Mouse (Mus musculus) forebrain, embryonic 14.5 days (tissue): ENCODE data around the gene Fxyd2. TPM values are rescaled to one million over a fixed set of nuclear protein-coding genes. Genes with fewer than 3 reads are reported as not detected.

Source experiments
- ATAC-seq: fragments of 200-750 bp; cut with Nextera tagmentation; 2 replicates; pipeline ENCODE4 v1.8.0; 2017; ENCODE audit warnings: mild to moderate bottlenecking, moderate library complexity
- DNase-seq: peaks from one replicate; pipeline ENCODE4 v3.0.0-alpha.2; 2015; ENCODE audit warnings: low spot score
- H3K27ac ChIP-seq: fragments of 300-500 bp; sonication (generic); 2 replicates; pipeline ENCODE4 v1.5.1; 2014; ENCODE audit warnings: low read depth, mild to moderate bottlenecking, control low read depth, low read length, moderate library complexity
- H3K27me3 ChIP-seq: fragments of 300-500 bp; sonication (generic); replicated peaks from 2 replicates; pipeline ENCODE4 v1.6.1; 2014; ENCODE audit warnings: low read length, control low read depth, mixed read lengths; ENCODE audit not compliant: control insufficient read depth, insufficient read depth
- H3K36me3 ChIP-seq: fragments of 300-500 bp; sonication (generic); 2 replicates; pipeline ENCODE4 v1.6.1; 2014; ENCODE audit warnings: low read length, control low read depth; ENCODE audit not compliant: control insufficient read depth, insufficient read depth
- H3K4me1 ChIP-seq: fragments of 300-500 bp; sonication (generic); 2 replicates; pipeline ENCODE4 v1.6.1; 2014; ENCODE audit warnings: antibody characterized with exemption, low read length, control low read depth; ENCODE audit not compliant: control insufficient read depth, insufficient read depth
- H3K4me2 ChIP-seq: fragments of 300-500 bp; sonication (generic); 2 replicates; pipeline ENCODE4 v1.6.1; 2014; ENCODE audit warnings: mild to moderate bottlenecking, control low read depth, low read length
- H3K4me3 ChIP-seq: fragments of 300-500 bp; sonication (generic); 2 replicates; pipeline ENCODE4 v1.5.1; 2014; ENCODE audit warnings: low read depth, low read length, control low read depth
- H3K9ac ChIP-seq: fragments of 300-500 bp; sonication (generic); 2 replicates; pipeline ENCODE4 v1.6.1; 2014; ENCODE audit warnings: mild to moderate bottlenecking, low read length, control low read depth, moderate library complexity
- H3K9me3 ChIP-seq: fragments of 300-500 bp; sonication (generic); replicated peaks from 2 replicates; pipeline ENCODE4 v1.6.1; 2016; ENCODE audit warnings: low read length, control low read depth, mixed read lengths; ENCODE audit not compliant: control insufficient read depth
- WGBS: fragments of 180-500 bp; shearing (Covaris S2); extraction: QIAGEN DNeasy Blood & Tissue Kit; methylation state at CpG from one replicate; pipeline ENCODE4 v1.1.7; 2014; 5-methylcytosine and 5-hydroxymethylcytosine counted together
- polyA plus RNA-seq: library from polyadenylated mRNA; unstranded; fragments of >200 nt; fragmentation: Nextera tagmentation; extraction: Ambion mirVana; gene quantifications from 2 replicates; pipeline ENCODE4 v1.2.1, GENCODE M21; 2014

Fxyd2 gene
- polyA plus RNA-seq, 1 experiment from 2014 or later = 6.2 TPM

GRCm38 (mm10) chr9:45412287-45412686 lies 12.8 kb downstream of the Fxyd2 start:
- peak; percentile 91 for DNase-seq
- no peaks in the 10 kb centered on the region for H3K27me3 ChIP-seq
- H3K36me3 ChIP-seq = no peaks in the 10 kb centered on the region
- H3K4me2 ChIP-seq = peak overlapping the region; percentile 27
- WGBS = 7% methylated on average over 10 of the region's 10 CpGs
- no peak overlapping the region for H3K27ac ChIP-seq
- no peaks in the 10 kb centered on the region for H3K4me1 ChIP-seq
- peak; percentile 44 for ATAC-seq
- H3K9me3 ChIP-seq = no peaks in the 10 kb centered on the region
- no peak overlapping the region for H3K9ac ChIP-seq
- H3K4me3 ChIP-seq = no peak overlapping the region

DNA sequence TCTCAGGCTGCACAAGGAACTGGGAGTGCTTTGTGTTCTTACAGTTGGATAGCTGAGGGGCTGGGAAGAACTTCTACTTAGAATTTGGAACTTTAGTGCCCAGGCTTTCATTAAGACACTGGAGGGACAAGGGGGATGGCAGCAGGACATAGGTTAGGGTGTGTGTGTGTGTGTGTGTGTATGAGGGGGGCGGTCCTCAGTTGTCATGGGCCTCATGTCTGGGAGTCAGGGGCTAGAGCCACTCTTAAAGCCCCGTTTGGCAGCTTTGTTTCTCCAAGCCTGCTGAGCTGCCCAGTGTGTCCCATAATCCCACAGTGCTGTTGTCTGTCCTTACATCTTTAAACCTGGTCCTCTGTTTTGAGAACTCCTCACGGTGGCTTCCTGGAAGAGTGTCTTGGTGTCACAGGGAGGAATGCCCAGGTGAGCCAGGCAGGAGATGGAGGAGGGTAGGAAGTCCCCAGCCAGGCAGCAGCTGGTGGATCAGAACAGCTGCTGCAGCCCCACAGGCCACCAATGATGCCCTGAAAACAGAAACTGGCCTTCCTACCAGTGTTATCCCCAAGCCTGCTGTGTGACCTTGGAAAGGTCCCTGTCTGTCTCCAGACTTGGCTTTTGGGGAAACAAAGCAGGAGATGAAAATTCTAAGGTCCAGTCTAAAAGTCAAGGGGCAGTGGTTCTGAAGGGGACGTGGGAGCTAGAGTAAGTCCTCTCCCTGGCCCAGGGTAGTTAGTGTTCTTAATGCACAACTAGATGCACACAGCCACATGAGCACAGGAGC lies 13.4 kb downstream of the Fxyd2 start:
- Histone ChIP-seq H3K36me3 (no peaks in the 10 kb centered on the region), H3K27me3 (no peaks in the 10 kb centered on the region)
- no peak for ATAC-seq

GRCm38 (mm10) chr9:45413478-45414140 lies 14.1 kb downstream of the Fxyd2 start:
- DNase-seq = no peak

More for the DNA sequence above, 13.4 kb downstream of the Fxyd2 start:
- H3K4me1 ChIP-seq = no peaks in the 10 kb centered on the region
- H3K9ac ChIP-seq = no peak overlapping the region
- H3K4me3 ChIP-seq = no peak overlapping the region
- H3K4me2 ChIP-seq = no peak overlapping the region
- H3K27ac ChIP-seq = no peak overlapping the region
- DNase-seq = no peak
- H3K9me3 ChIP-seq = no peaks in the 10 kb centered on the region
- WGBS = 85% methylated on average over 4 of the region's 4 CpGs

GRCm38 (mm10) chr9:45415912-45416311 lies 16.4 kb downstream of the Fxyd2 start:
- Histone ChIP-seq H3K27ac (no peak overlapping the region), H3K9ac (no peak overlapping the region), H3K27me3 (no peaks in the 10 kb centered on the region), H3K36me3 (no peaks in the 10 kb centered on the region), H3K9me3 (no peaks in the 10 kb centered on the region), H3K4me1 (no peaks in the 10 kb centered on the region), H3K4me3 (no peak overlapping the region), H3K4me2 (no peak overlapping the region)
- ATAC-seq (peak; percentile 31; the same call in 1 of the 2 replicates), DNase-seq (peak; percentile 78)
- 41% methylated on average over 4 of the region's 4 CpGs for WGBS

More at GRCm38 (mm10) chr9:45413478-45414140, 14.1 kb downstream of the Fxyd2 start:
- no peaks in the 10 kb centered on the region for H3K9me3 ChIP-seq
- ATAC-seq = no peak
- no peak overlapping the region for H3K9ac ChIP-seq
- H3K4me1 ChIP-seq = no peaks in the 10 kb centered on the region
- no peak overlapping the region for H3K27ac ChIP-seq
- WGBS = 52% methylated on average over 5 of the region's 5 CpGs
- no peak overlapping the region for H3K4me2 ChIP-seq
- no peaks in the 10 kb centered on the region for H3K27me3 ChIP-seq
- H3K4me3 ChIP-seq = no peak overlapping the region
- no peaks in the 10 kb centered on the region for H3K36me3 ChIP-seq

DNA sequence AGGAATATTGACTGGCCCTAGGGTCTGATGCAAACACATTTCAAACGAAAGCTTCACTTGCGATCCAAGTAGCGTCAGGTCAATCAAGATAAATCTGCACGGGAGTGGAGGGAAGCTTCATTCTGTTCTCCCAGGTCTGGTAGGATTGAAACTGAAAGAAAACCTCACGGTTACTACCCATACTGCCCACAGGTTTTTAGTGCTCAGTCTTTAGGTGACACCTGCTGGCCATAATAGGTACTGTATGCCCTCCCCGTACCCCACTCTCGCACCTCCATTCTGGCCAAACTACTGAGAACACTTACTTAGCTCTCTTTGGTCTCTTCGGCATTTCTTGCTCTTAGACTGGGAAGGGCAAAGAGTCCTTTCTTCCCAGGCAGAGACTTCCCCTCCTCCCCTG lies 17.8 kb downstream of the Fxyd2 start:
- Histone ChIP-seq H3K9me3 (no peaks in the 10 kb centered on the region), H3K4me2 (no peak overlapping the region), H3K9ac (no peak overlapping the region), H3K36me3 (no peaks in the 10 kb centered on the region), H3K27ac (no peak overlapping the region), H3K4me1 (no peaks in the 10 kb centered on the region), H3K27me3 (no peaks in the 10 kb centered on the region), H3K4me3 (no peak overlapping the region)
- 30% methylated on average over 8 of the region's 8 CpGs for WGBS
- ATAC-seq (no peak; the same call in 1 of the 2 replicates), DNase-seq (peak; percentile 50)

GRCm38 (mm10) chr9:45418252-45418651 lies 18.8 kb downstream of the Fxyd2 start:
- no peaks in the 10 kb centered on the region for H3K36me3 ChIP-seq
- H3K9ac ChIP-seq = no peak overlapping the region
- no peaks in the 10 kb centered on the region for H3K9me3 ChIP-seq
- WGBS = 70% methylated on average over 8 of the region's 8 CpGs
- DNase-seq (no peak), ATAC-seq (no peak)
- H3K27ac ChIP-seq = no peak overlapping the region
- no peak overlapping the region for H3K4me3 ChIP-seq
- H3K27me3 ChIP-seq = no peaks in the 10 kb centered on the region
- H3K4me2 ChIP-seq = no peak overlapping the region
- H3K4me1 ChIP-seq = no peaks in the 10 kb centered on the region

- Histone ChIP-seq H3K9me3 (no peaks in the 10 kb centered on the region), H3K4me3 (no peak overlapping the region), H3K36me3 (no peaks in the 10 kb centered on the region), H3K4me1 (no peaks in the 10 kb centered on the region), H3K27ac (no peak overlapping the region), H3K27me3 (no peaks in the 10 kb centered on the region), H3K9ac (no peak overlapping the region), H3K4me2 (no peak overlapping the region)
- ATAC-seq (no peak), DNase-seq (no peak)
- 62% methylated on average over 8 of the region's 8 CpGs for WGBS
Measured at GRCm38 (mm10) chr9:45421209-45421608, 21.7 kb downstream of the Fxyd2 start.

DNA sequence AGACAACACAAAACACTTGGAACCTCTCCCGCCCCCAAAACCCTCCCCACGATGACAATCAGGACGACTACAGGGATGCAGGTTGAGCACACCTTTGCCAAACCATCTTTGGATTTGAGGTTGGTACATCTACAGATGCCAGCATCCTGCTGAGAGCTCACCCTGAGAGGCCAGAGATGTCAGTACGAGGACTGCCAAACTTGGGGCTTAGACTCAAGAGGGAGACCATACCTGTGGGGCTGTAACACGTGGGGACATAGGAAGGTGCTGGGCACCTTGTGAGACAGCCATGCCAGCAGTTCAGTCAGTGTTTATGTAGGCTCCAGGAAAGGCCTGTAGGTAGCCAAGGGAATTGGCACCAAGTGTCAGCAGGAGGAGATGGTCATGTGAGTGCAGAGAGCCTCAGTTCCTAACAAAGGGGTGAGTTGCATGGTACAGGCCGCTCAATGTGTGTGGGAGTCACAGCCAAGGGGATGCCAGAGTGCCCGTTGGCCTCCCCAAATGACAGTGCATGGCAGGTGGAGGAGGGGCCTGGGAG lies 23.4 kb downstream of the Fxyd2 start:
- Histone ChIP-seq H3K36me3 (no peaks in the 10 kb centered on the region), H3K9ac (no peak overlapping the region), H3K4me1 (no peaks in the 10 kb centered on the region), H3K9me3 (no peaks in the 10 kb centered on the region), H3K27me3 (no peaks in the 10 kb centered on the region), H3K27ac (no peak overlapping the region), H3K4me3 (no peak overlapping the region), H3K4me2 (no peak overlapping the region)
- ATAC-seq (no peak), DNase-seq (no peak)
- WGBS = 76% methylated on average over 7 of the region's 7 CpGs

DNA sequence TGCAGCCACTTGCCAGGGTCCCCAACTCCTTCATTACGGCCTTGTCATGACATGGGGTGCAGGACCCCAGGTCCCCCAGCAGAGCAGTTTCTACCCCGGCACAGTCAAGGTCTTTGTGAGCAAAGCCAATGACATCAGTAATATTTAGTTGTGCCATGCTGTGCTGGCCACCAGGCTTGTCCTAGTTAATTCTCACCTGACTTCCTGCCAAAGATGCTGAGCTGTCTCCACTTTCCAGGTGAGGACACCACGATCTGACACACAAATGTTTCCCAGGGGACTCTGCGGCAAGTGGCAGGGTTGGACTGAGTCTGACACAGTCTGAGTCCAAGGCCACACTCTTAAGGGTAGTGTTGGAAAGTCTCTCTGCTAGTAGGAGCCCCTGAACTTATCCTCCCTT lies 27.0 kb downstream of the Fxyd2 start, which contains the start of gene Dscaml1:
Gene Dscaml1, plus strand, starts transcription at position 173 of the 400 bp plus-strand sequence.
- H3K36me3 ChIP-seq = no peaks in the 10 kb centered on the region
- H3K27ac ChIP-seq = no peak within 1 kb of the TSS
- DNase-seq = no peak
- no peaks in the 10 kb centered on the region for H3K9me3 ChIP-seq
- H3K4me3 ChIP-seq = no peak within 1 kb of the TSS
- H3K4me1 ChIP-seq = no peaks in the 10 kb centered on the region; the same call in 1 of the 2 replicates
- no peak within 1 kb of the TSS for H3K4me2 ChIP-seq
- WGBS = 87% methylated on average over 4 of the region's 4 CpGs
- peaks cover 21% of the 10 kb centered on the region for H3K27me3 ChIP-seq
- no peak for ATAC-seq
- no peak within 1 kb of the TSS for H3K9ac ChIP-seq
